Mouse (Mus musculus) embryonic fibroblast, embryonic 13.5 days (primary cell): Measurements from ENCODE around the gene Tnfrsf26.

Experiments used
- CTCF ChIP-seq: IDR thresholded peaks from 2 replicates; pipeline ENCODE4 v1.5.1; 2011; ENCODE audit warnings: mild to moderate bottlenecking, control low read depth, low read length, moderate library complexity, borderline replicate concordance; ENCODE audit not compliant: insufficient read depth
- POLR2A ChIP-seq: IDR thresholded peaks from 2 replicates; pipeline ENCODE4 v1.6.1; 2011; ENCODE audit warnings: low read depth, mild to moderate bottlenecking, control low read depth, low read length, moderate library complexity

DNA sequence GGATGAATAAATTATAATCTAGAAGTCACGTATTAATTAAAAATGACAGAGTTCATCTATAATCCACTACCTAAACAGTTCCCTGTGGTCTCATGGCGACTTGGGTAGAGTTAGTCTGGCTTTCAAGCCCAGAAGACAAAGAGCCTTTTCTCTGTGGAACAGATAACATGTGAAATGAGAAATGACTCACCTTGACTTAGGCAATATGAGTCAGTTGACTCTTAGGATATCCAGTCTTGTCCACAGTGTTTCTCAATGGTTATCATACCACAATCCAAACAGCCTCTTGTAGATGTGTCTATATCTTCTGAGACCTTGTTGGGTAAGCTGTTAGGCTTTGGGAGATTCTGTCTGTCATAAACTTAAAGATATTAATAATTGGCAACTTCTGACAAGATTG is 3.0 kb upstream of the Tnfrsf26 start:
- TF ChIP-seq POLR2A (no peak), CTCF (no peak)
